Mouse (Mus musculus) liver, embryonic 16.5 days (tissue): ENCODE data around the gene Gdf5. TPM values are rescaled to one million over a fixed set of nuclear protein-coding genes. Genes with fewer than 3 reads are reported as not detected.

Experiments used
- polyA plus RNA-seq: library from polyadenylated mRNA; unstranded; fragments of >200 nt; fragmentation: Nextera tagmentation; extraction: Ambion mirVana; gene quantifications from 2 replicates; pipeline ENCODE4 v1.2.1, GENCODE M21; 2015

The Gdf5 gene
- polyA plus RNA-seq, 1 experiment from 2014 or later, result not detected

Other genes with a start within 250 kb of the Gdf5 start
- gene Edem2, start 215.9 kb downstream of the Gdf5 start, polyA plus RNA-seq, result 29.5 and 30.3 TPM in 2 replicates
- not detected in 2 replicates for gene Gm17581, start 209.5 kb downstream of the Gdf5 start, polyA plus RNA-seq
- gene Procr, start 194.2 kb downstream of the Gdf5 start, polyA plus RNA-seq, result 0.96 and 1.4 TPM in 2 replicates
- not detected in 2 replicates for gene Mmp24, start 170.0 kb downstream of the Gdf5 start, polyA plus RNA-seq
- 4.8 and 5.6 TPM in 2 replicates for gene BC029722, start 125.9 kb downstream of the Gdf5 start, polyA plus RNA-seq
- gene Eif6, start 118.4 kb downstream of the Gdf5 start, polyA plus RNA-seq, result 108 TPM in 2 replicates
- gene Fam83c, start 110.5 kb downstream of the Gdf5 start, polyA plus RNA-seq, result 0.08 and 0.14 TPM in 2 replicates
- gene Uqcc1, start 15.1 kb downstream of the Gdf5 start, polyA plus RNA-seq, result 26.5 and 34.1 TPM in 2 replicates
- gene Gm15557, start 4.6 kb downstream of the Gdf5 start, polyA plus RNA-seq, result not detected in 2 replicates
- gene Cep250, start 11.1 kb upstream of the Gdf5 start, polyA plus RNA-seq, result 6.6 and 7.0 TPM in 2 replicates
- 0.54 and 0.98 TPM in 2 replicates for gene 6430550D23Rik, start 62.6 kb upstream of the Gdf5 start, polyA plus RNA-seq
- gene Ergic3, start 62.7 kb upstream of the Gdf5 start, polyA plus RNA-seq, result 93.2 and 93.9 TPM in 2 replicates
- gene Fer1l4, start 107.6 kb upstream of the Gdf5 start, polyA plus RNA-seq, result not detected in 2 replicates
- 0.54 and 0.72 TPM in 2 replicates for gene Spag4, start 119.8 kb upstream of the Gdf5 start, polyA plus RNA-seq
- 19.4 and 22.6 TPM in 2 replicates for gene Cpne1, start 166.6 kb upstream of the Gdf5 start, polyA plus RNA-seq
- gene Rbm12, start 166.6 kb upstream of the Gdf5 start, polyA plus RNA-seq, result 7.8 and 8.9 TPM in 2 replicates
- 5.4 and 6.2 TPM in 2 replicates for gene Gm28036, start 181.7 kb upstream of the Gdf5 start, polyA plus RNA-seq
- 180 and 191 TPM in 2 replicates for gene Romo1, start 198.7 kb upstream of the Gdf5 start, polyA plus RNA-seq
- gene Nfs1, start 198.8 kb upstream of the Gdf5 start, polyA plus RNA-seq, result 44.5 and 44.7 TPM in 2 replicates
- 229 and 233 TPM in 2 replicates for gene Rbm39, start 234.9 kb upstream of the Gdf5 start, polyA plus RNA-seq